Mouse (Mus musculus) neural tube, embryonic 11.5 days (tissue): ENCODE measurements at regions not wholly inside any gene's neighbourhood (a gene's known extent, or its start where the extent isn't known, plus 50 kb on each side); places are given as distances from the start of the nearest gene placed in this dataset.
"Not testable (repeated sequence)": the region's sequence is repeated elsewhere in the genome, so short reads cannot be mapped to it uniquely, and the experiment has no call there.

ENCODE experiments used
- ATAC-seq: fragments of 200-750 bp; cut with Nextera tagmentation; 2 replicates; pipeline ENCODE4 v1.8.0; 2017; ENCODE audit warnings: moderate number of reproducible peaks, mild to moderate bottlenecking, moderate TSS enrichment, moderate library complexity; ENCODE audit not compliant: insufficient read depth, low FRiP score, low TSS enrichment
- DNase-seq: peaks from one replicate; pipeline ENCODE4 v3.0.0-alpha.2; 2015; ENCODE audit warnings: low spot score
- H3K27ac ChIP-seq: fragments of 300-500 bp; sonication (generic); 2 replicates; pipeline ENCODE4 v1.5.1; 2014; ENCODE audit warnings: low read depth, mild to moderate bottlenecking, low read length
- H3K27me3 ChIP-seq: fragments of 300-500 bp; sonication (generic); 2 replicates; pipeline ENCODE4 v1.6.1; 2014; ENCODE audit warnings: mild to moderate bottlenecking, low read length, mixed read lengths; ENCODE audit not compliant: control insufficient read depth, insufficient read depth
- H3K36me3 ChIP-seq: fragments of 300-500 bp; sonication (generic); 2 replicates; pipeline ENCODE4 v1.6.1; 2014; ENCODE audit warnings: mild to moderate bottlenecking, low read length, moderate library complexity, mixed read lengths; ENCODE audit not compliant: control insufficient read depth, insufficient read depth
- H3K4me1 ChIP-seq: fragments of 300-500 bp; sonication (generic); 2 replicates; pipeline ENCODE4 v1.6.1; 2014; ENCODE audit warnings: low read length, mixed read lengths; ENCODE audit not compliant: control insufficient read depth, insufficient read depth
- H3K4me2 ChIP-seq: fragments of 300-500 bp; sonication (generic); 2 replicates; pipeline ENCODE4 v1.6.1; 2014; ENCODE audit warnings: low read depth, mild to moderate bottlenecking, moderate library complexity
- H3K4me3 ChIP-seq: fragments of 300-500 bp; sonication (generic); 2 replicates; pipeline ENCODE4 v1.5.1; 2014; ENCODE audit warnings: low read depth, low read length
- H3K9ac ChIP-seq: fragments of 300-500 bp; sonication (generic); 2 replicates; pipeline ENCODE4 v1.6.1; 2014; ENCODE audit warnings: mild to moderate bottlenecking, low read length
- H3K9me3 ChIP-seq: fragments of 300-500 bp; sonication (generic); 2 replicates; pipeline ENCODE4 v1.6.1; 2016; ENCODE audit warnings: low read length; ENCODE audit not compliant: control insufficient read depth
- WGBS: fragments of 180-500 bp; shearing (Covaris S2); extraction: QIAGEN DNeasy Blood & Tissue Kit; methylation state at CpG from one replicate; pipeline ENCODE4 v1.1.7; 2014; 5-methylcytosine and 5-hydroxymethylcytosine counted together

DNA sequence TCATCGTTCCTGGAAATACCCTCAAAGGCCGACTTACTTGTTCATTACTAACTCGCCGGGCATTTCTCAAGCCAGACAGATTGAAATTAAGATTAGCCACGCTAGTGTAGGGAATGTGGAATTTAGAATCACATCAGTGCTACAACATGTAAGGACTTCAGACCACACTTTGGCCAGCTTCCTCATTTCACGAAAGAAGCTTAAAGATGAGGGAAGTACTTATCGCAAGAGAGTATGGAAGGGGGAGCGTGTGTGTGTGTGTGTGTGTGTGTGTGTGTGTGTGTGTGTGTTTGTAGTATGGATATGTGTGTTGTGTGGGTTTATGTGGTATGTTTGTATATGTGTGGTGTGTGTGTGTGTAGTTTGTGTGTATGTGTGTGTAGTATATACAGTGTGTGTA, 99.3 kb upstream of the Plcl2 start:
- H3K9me3 ChIP-seq = no peaks in the 10 kb centered on the region
- no peak overlapping the region for H3K27ac ChIP-seq
- no peaks in the 10 kb centered on the region for H3K4me1 ChIP-seq
- H3K27me3 ChIP-seq = no peaks in the 10 kb centered on the region
- no peak overlapping the region for H3K9ac ChIP-seq
- DNase-seq (no peak), ATAC-seq (no peak)
- H3K4me3 ChIP-seq = no peak overlapping the region
- H3K4me2 ChIP-seq = no peak overlapping the region
- no peaks in the 10 kb centered on the region for H3K36me3 ChIP-seq
- 91% methylated on average over 8 of the region's 8 CpGs for WGBS

- H3K4me2 ChIP-seq = no peak overlapping the region
- H3K9me3 ChIP-seq = no peaks in the 10 kb centered on the region
- WGBS = 94% methylated on average over 3 of the region's 3 CpGs
- H3K27ac ChIP-seq = no peak overlapping the region
- no peak overlapping the region for H3K9ac ChIP-seq
- no peak for ATAC-seq
- H3K27me3 ChIP-seq = no peaks in the 10 kb centered on the region
- no peak for DNase-seq
- no peak overlapping the region for H3K4me3 ChIP-seq
- no peaks in the 10 kb centered on the region for H3K36me3 ChIP-seq
- no peaks in the 10 kb centered on the region for H3K4me1 ChIP-seq
Measured at GRCm38 (mm10) chr17:50410296-50410695, 98.9 kb upstream of the Plcl2 start.

DNA sequence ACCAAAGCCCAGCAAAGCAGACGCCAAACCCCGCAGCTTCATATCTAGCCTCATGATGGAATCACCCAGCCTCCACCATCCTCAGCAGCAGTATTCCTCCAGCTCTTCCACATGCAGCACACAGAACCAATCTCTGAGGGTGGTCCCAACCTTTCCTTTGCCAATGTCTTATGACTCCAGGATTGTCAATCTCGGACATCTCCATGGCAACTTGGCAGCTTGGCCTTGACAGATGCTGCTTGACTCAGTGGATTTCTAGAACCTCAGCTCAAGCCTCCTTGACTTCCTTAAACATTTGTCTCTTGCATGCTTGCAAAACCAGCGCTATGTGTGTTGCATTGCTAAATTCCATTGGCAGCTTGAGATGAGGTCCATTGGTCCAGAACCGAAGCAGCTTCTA, 96.8 kb upstream of the Plcl2 start:
- Histone ChIP-seq H3K9me3 (no peaks in the 10 kb centered on the region), H3K4me2 (no peak overlapping the region), H3K4me1 (no peaks in the 10 kb centered on the region), H3K9ac (no peak overlapping the region), H3K27ac (no peak overlapping the region), H3K36me3 (no peaks in the 10 kb centered on the region), H3K27me3 (no peaks in the 10 kb centered on the region), H3K4me3 (no peak overlapping the region)
- no peak for DNase-seq
- 95% methylated on average over 5 of the region's 5 CpGs for WGBS
- ATAC-seq = no peak

DNA sequence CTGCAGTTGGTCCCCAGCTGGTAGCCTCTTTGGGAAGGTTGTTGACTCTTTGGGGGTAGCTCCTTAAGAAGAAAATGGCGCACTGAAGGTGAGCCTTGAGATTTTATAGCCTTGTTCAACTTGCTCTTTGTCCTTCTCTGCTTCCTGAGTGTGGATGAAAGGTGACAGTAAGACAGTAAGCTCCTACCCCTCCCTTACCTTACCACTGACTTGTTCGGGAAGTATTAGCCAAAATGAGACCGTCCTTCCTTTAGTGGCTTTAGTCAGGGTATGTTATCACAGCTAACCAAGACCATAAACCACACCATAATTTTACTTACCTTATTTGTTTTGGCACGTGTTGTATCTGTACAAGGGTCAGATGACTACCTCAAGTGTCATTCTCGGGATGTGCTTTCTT, 95.3 kb upstream of the Plcl2 start:
- Histone ChIP-seq H3K4me2 (no peak overlapping the region), H3K4me1 (no peaks in the 10 kb centered on the region), H3K9ac (no peak overlapping the region), H3K36me3 (no peaks in the 10 kb centered on the region), H3K9me3 (no peaks in the 10 kb centered on the region), H3K27me3 (no peaks in the 10 kb centered on the region), H3K4me3 (no peak overlapping the region), H3K27ac (no peak overlapping the region)
- DNase-seq = no peak
- WGBS = 89% methylated on average over 5 of the region's 5 CpGs
- no peak for ATAC-seq

GRCm38 (mm10) chr17:50415331-50416005, 93.7 kb upstream of the Plcl2 start:
- Histone ChIP-seq H3K27me3 (no peaks in the 10 kb centered on the region), H3K9me3 (no peaks in the 10 kb centered on the region), H3K4me2 (no peak overlapping the region), H3K27ac (no peak overlapping the region), H3K4me3 (no peak overlapping the region), H3K9ac (no peak overlapping the region), H3K4me1 (no peaks in the 10 kb centered on the region), H3K36me3 (no peaks in the 10 kb centered on the region)
- DNase-seq = no peak
- 95% methylated on average over 2 of the region's 2 CpGs for WGBS
- ATAC-seq = no peak

DNA sequence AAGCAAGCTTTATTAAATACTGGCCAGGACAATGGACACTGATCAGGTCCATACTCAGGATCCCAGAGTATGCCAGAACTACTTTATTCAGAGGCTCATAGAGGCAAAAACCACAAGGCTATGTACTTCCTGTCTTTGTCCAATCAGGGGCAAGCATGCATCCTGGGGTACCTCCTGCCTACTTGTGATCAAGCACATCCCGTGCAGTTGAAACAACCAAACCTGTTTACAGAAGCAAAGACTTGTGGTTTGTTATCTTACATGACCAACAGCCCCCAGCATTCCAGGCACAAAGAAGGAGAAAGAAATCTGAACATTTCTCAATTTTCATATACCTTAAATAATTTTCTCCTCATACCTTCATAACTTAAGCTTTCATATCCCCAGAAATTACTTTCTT, 93.1 kb upstream of the Plcl2 start:
- no peak for DNase-seq
- H3K36me3 ChIP-seq = no peaks in the 10 kb centered on the region
- H3K4me1 ChIP-seq = no peaks in the 10 kb centered on the region
- ATAC-seq = no peak
- H3K27me3 ChIP-seq = no peaks in the 10 kb centered on the region
- no peaks in the 10 kb centered on the region for H3K9me3 ChIP-seq
- H3K4me3 ChIP-seq = no peak overlapping the region
- no peak overlapping the region for H3K9ac ChIP-seq
- WGBS = 74% methylated on average over 1 of the region's 1 CpGs
- no peak overlapping the region for H3K27ac ChIP-seq
- no peak overlapping the region for H3K4me2 ChIP-seq

DNA sequence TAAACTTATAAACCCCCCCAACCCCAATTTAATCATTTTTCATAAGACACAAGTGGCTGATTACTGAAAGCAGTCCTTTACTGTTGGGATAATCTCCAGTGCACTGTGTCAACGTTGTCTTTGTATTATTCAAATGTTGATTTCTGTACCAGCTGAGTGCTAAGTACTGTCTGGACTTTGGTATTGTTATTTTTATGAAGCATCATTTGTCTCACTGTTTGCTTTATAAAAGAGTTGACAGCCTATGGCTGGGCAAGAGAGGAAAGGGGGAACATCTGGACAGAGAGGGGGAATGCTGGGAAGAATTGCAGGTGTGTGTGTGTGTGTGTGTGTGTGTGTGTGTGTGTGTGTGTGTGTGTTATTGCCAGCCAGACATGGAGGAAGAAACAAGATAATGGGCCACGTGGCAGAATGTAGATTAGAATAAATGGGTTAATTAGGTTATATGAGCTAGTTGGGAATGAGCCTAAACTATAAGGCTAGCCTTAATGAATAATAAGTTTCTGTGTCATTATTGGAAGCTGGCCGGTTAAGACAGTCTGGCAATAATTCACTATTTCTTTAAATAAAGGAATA, 92.6 kb upstream of the Plcl2 start:
- H3K36me3 ChIP-seq = no peaks in the 10 kb centered on the region
- no peak overlapping the region for H3K27ac ChIP-seq
- no peaks in the 10 kb centered on the region for H3K27me3 ChIP-seq
- no peak overlapping the region for H3K4me2 ChIP-seq
- no peaks in the 10 kb centered on the region for H3K9me3 ChIP-seq
- no peak overlapping the region for H3K4me3 ChIP-seq
- no peak for ATAC-seq
- DNase-seq = no peak
- WGBS = 77% methylated on average over 3 of the region's 3 CpGs
- H3K9ac ChIP-seq = no peak overlapping the region
- no peaks in the 10 kb centered on the region for H3K4me1 ChIP-seq

DNA sequence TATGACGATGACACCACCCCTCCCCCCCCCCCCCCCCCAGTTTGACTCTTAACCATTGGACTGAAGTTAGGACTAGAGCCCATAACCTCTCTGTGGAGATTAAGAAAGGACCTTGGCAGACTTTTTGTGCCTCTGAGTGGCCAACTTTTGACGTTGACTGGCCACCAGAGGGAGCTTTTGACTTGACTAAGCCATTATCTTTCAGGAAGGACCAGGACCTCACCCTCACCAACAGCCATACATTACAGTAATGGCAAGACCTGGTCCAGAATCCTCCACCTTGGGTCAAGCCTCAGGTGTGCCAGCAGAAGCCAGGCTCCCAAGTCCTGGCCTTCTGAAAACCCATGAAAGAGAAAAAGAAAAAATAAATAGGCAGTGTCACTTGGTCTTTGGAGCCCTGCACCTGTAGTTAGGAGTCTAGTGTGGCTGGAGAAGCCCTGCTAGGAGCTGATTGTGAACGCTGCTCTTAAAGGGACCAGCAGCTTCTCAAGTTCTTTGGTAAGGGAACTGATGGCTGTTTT, 90.3 kb upstream of the Plcl2 start:
- DNase-seq (peak; percentile 13), ATAC-seq (no peak)
- Histone ChIP-seq H3K9ac (no peak overlapping the region), H3K4me2 (no peak overlapping the region), H3K9me3 (no peaks in the 10 kb centered on the region), H3K4me1 (no peaks in the 10 kb centered on the region), H3K27me3 (no peaks in the 10 kb centered on the region), H3K4me3 (no peak overlapping the region), H3K27ac (no peak overlapping the region), H3K36me3 (no peaks in the 10 kb centered on the region)
- 62% methylated on average over 3 of the region's 3 CpGs for WGBS

DNA sequence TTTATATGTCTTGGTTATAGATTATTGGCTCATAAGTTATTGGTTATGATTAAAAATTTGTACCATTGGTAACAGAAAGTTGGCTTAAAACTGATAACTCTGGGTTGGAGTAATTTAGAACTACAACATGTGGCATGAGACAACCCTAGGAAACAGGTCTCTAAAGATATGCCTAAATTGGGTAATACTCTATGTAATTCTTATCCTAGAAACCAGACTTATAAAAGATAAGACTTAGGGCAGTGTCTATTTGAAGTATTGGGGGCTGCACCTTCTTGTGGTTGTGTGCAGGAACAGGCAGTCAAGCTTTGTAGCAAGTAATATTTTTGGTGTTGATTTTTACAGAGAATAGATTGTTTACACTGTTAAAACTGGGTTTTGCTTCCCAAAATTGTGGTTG, 89.7 kb upstream of the Plcl2 start:
- not testable (repeated sequence) for H3K36me3 ChIP-seq, ATAC-seq, H3K4me2 ChIP-seq, H3K9ac ChIP-seq, H3K27ac ChIP-seq, DNase-seq, H3K4me1 ChIP-seq, H3K4me3 ChIP-seq, H3K27me3 ChIP-seq, H3K9me3 ChIP-seq
